Mouse (Mus musculus) frontal cortex, postnatal 10 days (tissue): ENCODE measurements around the gene Olfr716.
"Not testable (repeated sequence)": the region's sequence is repeated elsewhere in the genome, so short reads cannot be mapped to it uniquely, and the experiment has no call there.

Experiments used
- DNase-seq, 2 experiments: peaks; one replicate each; pipeline ENCODE4 v3.0.0; 2022; ENCODE audit warnings: low spot score in 2 of 2, mixed read lengths in 1 of 2

Gene Olfr716

GRCm38 (mm10) chr7:107138027-107138426 lies at the start of gene Olfr716:
Olfr716 (plus strand) TSS chr7:107138327.
- DNase-seq = not testable (repeated sequence)

GRCm38 (mm10) chr7:107092920-107093319 lies 45.2 kb upstream of the Olfr716 start, which contains the start of gene Olfr17:
Olfr17 (plus strand) TSS chr7:107093220.
- no peak for DNase-seq

GRCm38 (mm10) chr7:107110269-107110668 lies 27.9 kb upstream of the Olfr716 start, which contains the start of gene Olfr715b:
Olfr715b (minus strand) TSS chr7:107110369.
- DNase-seq = not testable (repeated sequence)

GRCm38 (mm10) chr7:107130983-107131382 lies 7.1 kb upstream of the Olfr716 start, which contains the start of gene Olfr715:
Olfr715 (minus strand) TSS chr7:107131083.
- not testable (repeated sequence) for DNase-seq

- no peak for DNase-seq
Observed at GRCm38 (mm10) chr7:107166690-107167089, 28.6 kb downstream of the Olfr716 start, which contains the start of gene Nlrp14. Nlrp14 (plus strand) TSS chr7:107166990.

- no peak for DNase-seq
Observed at GRCm38 (mm10) chr7:107180406-107180805, 42.3 kb downstream of the Olfr716 start.
